Mouse (Mus musculus) C2C12 (cell line): ENCODE results near the gene Paics.

Source experiments
- CEBPB ChIP-seq: IDR thresholded peaks from one replicate; pipeline ENCODE4 v1.6.1; 2011; ENCODE audit warnings: low read depth, mild to moderate bottlenecking, control low read depth, moderate library complexity
- CTCF ChIP-seq: IDR thresholded peaks from one replicate; pipeline ENCODE4 v1.5.1; 2011; ENCODE audit not compliant: control insufficient read depth, insufficient read depth, insufficient read length
- FOSL1 ChIP-seq: IDR thresholded peaks from one replicate; pipeline ENCODE4 v1.8.0; 2011; ENCODE audit warnings: mild to moderate bottlenecking, low read length; ENCODE audit not compliant: poor library complexity, insufficient read depth, severe bottlenecking
- MAX ChIP-seq: IDR thresholded peaks from one replicate; pipeline ENCODE4 v1.6.1; 2011; ENCODE audit warnings: mild to moderate bottlenecking, control low read depth
- MYOD1 ChIP-seq: IDR thresholded peaks from one replicate; pipeline ENCODE4 v1.6.1; 2011; ENCODE audit warnings: low read depth; ENCODE audit not compliant: control insufficient read depth, insufficient read length
- MYOG ChIP-seq: IDR thresholded peaks from one replicate; pipeline ENCODE4 v1.6.1; 2011; ENCODE audit not compliant: control insufficient read depth, insufficient read length; ENCODE audit errors: extremely low read depth
- USF1 ChIP-seq: IDR thresholded peaks from one replicate; pipeline ENCODE4 v1.6.1; 2011; ENCODE audit warnings: low read depth, mild to moderate bottlenecking, control low read depth, moderate library complexity

DNA sequence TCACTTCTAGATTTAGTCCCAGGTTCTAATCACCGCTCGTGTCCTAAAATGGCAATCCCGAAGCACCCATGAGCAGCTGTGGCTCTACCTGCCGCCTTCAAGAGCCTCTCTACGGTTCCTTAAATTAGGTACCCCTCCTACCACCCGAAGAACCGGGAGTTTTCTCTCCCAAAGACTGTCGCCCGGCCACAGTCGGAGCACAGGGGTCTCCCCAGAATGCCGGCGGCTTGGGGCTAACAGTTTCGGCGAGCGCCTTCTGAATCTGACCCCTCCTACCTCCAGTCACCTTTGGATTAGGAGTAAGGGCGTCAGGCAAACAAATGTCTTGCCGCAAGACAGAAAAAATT lies 23.1 kb downstream of the Paics start:
- no peak for TF ChIP-seq CTCF
- no peak for TF ChIP-seq USF1
- no peak for TF ChIP-seq MAX
- no peak for TF ChIP-seq CEBPB
- no peak for TF ChIP-seq MYOD1
- TF ChIP-seq FOSL1 = no peak
- TF ChIP-seq MYOG = no peak
